Mouse (Mus musculus): ENCODE data around the gene Acvr1. TPM values are rescaled to one million over a fixed set of nuclear protein-coding genes. Genes with fewer than 3 reads are reported as not detected.
A peak's percentile ranks its signal among the peaks of the same experiment; 100 is the strongest.

Gene Acvr1
- polyA plus RNA-seq, 1 experiment from 2014 or later: 5.9 TPM

DNA sequence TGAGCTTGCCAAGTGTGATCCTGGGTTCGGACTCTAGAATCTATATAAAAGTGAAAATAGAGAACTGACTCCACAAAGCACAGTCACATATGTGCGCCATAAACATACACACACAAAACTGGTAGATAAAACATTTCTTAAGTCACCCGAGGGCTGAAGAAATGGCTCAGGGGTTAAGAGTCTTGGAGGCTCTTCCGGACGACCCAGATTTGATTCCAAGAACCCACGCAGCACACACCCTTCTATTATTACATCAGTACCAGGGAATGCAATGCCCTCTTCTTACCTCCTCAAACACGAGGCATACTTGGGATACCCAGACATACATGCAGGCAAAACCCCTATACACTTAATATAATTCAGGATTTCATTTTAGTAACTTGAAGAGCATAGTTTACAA, 97.1 kb downstream of the Acvr1 start, which contains the start of gene Gm17409:
Gene Gm17409 (plus strand): TSS at position 301 of the 400 bp plus-strand sequence.
- Histone ChIP-seq H3K4me2 (ENCODE audit: low read depth, low read length) (no peak within 1 kb of the TSS), H3K36me3 (ENCODE audit: control insufficient read depth, insufficient read depth, low read length) (peaks cover 40% of the 10 kb centered on the region), H3K9ac (ENCODE audit: low read length) (no peak within 1 kb of the TSS), H3K4me1 (ENCODE audit: control insufficient read depth, insufficient read depth, low read length) (no peaks in the 10 kb centered on the region), H3K27me3 (ENCODE audit: control insufficient read depth, insufficient read depth, low read length) (no peaks in the 10 kb centered on the region), H3K4me3 (replicated peaks; ENCODE audit: low read length) (no peak within 1 kb of the TSS), H3K9me3 (replicated peaks; ENCODE audit: control insufficient read depth, low read length) (no peaks in the 10 kb centered on the region), H3K27ac (ENCODE audit: low read length) (no peak within 1 kb of the TSS)
- no peak for ATAC-seq (ENCODE audit: insufficient read depth, low FRiP score)
- WGBS: 85% methylated on average over 7 of the region's 7 CpGs

DNA sequence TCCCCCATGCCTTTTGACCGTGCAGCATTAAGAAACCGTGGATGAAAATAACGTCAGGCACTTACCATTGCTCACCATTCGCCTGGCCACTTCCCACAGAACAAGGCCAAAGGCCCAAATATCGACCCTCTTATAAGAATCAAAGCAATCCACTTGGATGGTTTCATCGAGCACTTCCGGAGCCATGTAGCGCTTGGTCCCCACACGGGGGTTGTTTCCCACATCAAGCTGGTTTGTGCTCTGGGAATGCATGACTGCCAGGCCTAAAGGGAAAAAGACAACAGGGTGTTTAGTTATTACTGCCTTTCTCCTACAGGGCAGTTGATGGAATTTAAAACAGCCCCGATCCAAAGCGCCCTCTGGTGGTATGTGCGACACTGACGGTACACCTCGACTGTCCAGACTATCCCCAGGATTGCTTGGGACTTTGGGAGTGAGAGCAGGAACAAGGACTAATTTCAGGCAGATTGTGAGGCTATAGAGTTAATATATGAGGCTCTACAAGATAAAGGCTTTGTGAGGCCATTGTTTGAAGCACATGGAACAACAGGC, 108.1 kb downstream of the Acvr1 start:
- no peak for ATAC-seq (ENCODE audit: insufficient read depth, low FRiP score)
- WGBS: 87% methylated on average over 14 of the region's 14 CpGs
- H3K27ac ChIP-seq (ENCODE audit: low read length): no peak overlapping the region
- H3K4me3 ChIP-seq (replicated peaks; ENCODE audit: low read length): no peak overlapping the region
- no peak overlapping the region for H3K9ac ChIP-seq (ENCODE audit: low read length)
- peaks cover 34% of the 10 kb centered on the region for H3K36me3 ChIP-seq (ENCODE audit: control insufficient read depth, insufficient read depth, low read length)
- H3K4me2 ChIP-seq (ENCODE audit: low read depth, low read length): no peak overlapping the region
- H3K27me3 ChIP-seq (ENCODE audit: control insufficient read depth, insufficient read depth, low read length): no peaks in the 10 kb centered on the region
- H3K9me3 ChIP-seq (replicated peaks; ENCODE audit: control insufficient read depth, low read length): no peaks in the 10 kb centered on the region
- no peaks in the 10 kb centered on the region for H3K4me1 ChIP-seq (ENCODE audit: control insufficient read depth, insufficient read depth, low read length)

DNA sequence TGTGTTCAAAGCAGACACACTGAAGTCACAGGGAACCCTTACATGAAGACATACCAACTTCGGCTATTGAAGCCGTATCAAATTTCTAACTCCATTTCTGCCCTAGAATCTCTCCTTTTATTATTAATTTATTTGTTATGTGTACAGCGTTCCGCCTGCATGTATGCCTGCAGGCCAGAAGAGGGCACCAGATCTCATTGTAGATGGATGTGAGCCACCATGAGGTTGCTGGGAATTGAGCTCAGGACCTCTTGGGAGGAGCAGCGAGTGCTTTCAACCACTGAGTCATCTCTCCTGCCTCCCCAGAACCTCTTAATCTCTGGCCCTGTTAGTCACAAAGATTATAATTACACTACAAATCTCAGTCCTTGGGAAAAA, 109.5 kb downstream of the Acvr1 start:
- ATAC-seq (ENCODE audit: insufficient read depth, low FRiP score): no peak
- H3K4me1 ChIP-seq (ENCODE audit: control insufficient read depth, insufficient read depth, low read length): no peaks in the 10 kb centered on the region
- no peaks in the 10 kb centered on the region for H3K9me3 ChIP-seq (replicated peaks; ENCODE audit: control insufficient read depth, low read length)
- 95% methylated on average over 5 of the region's 5 CpGs for WGBS
- no peak overlapping the region for H3K9ac ChIP-seq (ENCODE audit: low read length)
- H3K4me2 ChIP-seq (ENCODE audit: low read depth, low read length): no peak overlapping the region
- no peak overlapping the region for H3K27ac ChIP-seq (ENCODE audit: low read length)
- H3K4me3 ChIP-seq (replicated peaks; ENCODE audit: low read length): no peak overlapping the region
- H3K27me3 ChIP-seq (ENCODE audit: control insufficient read depth, insufficient read depth, low read length): no peaks in the 10 kb centered on the region
- peaks cover 34% of the 10 kb centered on the region for H3K36me3 ChIP-seq (ENCODE audit: control insufficient read depth, insufficient read depth, low read length)

DNA sequence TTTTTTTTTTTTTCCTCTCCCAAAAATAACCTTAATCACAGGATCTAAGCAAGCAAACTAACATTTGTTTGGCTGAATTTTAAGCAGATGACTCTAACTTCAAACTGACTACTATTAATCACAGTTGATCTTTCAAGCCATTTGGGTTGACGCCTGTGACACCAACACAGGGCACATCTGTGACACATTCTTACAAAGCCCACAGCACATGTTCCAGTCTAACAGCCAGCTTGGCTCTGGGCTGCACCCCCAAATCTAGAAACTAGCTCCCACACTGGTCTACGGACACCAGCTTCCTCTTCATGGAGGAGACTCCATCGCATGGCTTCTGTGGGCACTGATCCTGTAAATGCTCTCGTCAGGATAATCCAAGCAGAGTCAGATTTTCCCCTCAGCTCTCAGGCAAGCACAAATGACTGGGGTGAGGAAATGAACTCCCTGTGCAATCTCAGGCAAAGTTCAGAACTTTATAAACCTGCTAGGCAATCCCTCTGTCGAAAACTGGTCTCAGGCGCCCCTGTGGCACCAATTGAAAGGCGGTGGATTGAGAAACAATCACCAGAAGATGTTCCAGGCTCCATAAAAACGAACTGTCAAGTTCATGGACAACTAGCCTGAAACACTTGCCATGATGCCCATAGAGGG, 110.0 kb downstream of the Acvr1 start:
- Histone ChIP-seq H3K27me3 (ENCODE audit: control insufficient read depth, insufficient read depth, low read length) (no peaks in the 10 kb centered on the region), H3K4me3 (replicated peaks; ENCODE audit: low read length) (no peak overlapping the region), H3K36me3 (ENCODE audit: control insufficient read depth, insufficient read depth, low read length) (peaks cover 29% of the 10 kb centered on the region), H3K9ac (ENCODE audit: low read length) (no peak overlapping the region), H3K4me2 (ENCODE audit: low read depth, low read length) (no peak overlapping the region), H3K27ac (ENCODE audit: low read length) (no peak overlapping the region), H3K4me1 (ENCODE audit: control insufficient read depth, insufficient read depth, low read length) (no peaks in the 10 kb centered on the region), H3K9me3 (replicated peaks; ENCODE audit: control insufficient read depth, low read length) (no peaks in the 10 kb centered on the region)
- ATAC-seq (ENCODE audit: insufficient read depth, low FRiP score): no peak
- 90% methylated on average over 8 of the region's 8 CpGs for WGBS

DNA sequence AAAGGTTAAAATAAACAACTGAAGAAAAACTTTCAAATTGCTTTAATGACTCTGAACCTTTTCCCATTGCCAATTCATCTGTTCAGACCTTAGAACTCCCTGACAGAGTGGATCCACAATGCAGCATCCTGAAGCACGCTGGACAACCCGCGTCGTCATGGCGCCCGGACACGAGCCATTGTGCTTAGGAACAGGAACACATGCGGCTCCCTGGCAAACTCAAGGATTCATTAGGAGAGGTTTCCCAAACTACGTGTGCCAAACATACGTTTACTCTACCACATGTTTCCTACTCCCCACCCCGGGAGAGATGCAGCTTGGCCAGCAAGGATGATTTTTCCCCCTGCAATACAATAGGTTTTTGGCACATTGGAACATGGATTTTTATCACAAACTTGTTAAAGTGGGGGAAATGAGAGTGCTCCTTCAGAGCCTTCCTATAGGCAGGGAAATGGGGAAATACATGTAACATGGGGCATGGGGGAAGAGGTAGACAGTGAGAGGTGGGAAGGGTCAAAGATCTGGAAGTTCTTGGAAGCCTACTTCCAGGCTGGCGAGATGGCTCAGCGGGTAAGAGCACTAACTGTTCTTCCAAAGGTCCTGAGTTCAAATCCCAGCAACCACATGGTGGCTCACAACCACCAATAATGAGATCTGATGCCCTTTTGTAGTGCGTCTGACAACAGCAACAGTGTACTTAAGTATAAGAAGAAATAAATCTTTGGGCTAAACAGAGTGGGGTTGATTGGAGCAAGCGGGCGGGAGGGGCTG, 112.7 kb downstream of the Acvr1 start:
- Histone ChIP-seq H3K27ac (ENCODE audit: low read length) (no peak overlapping the region), H3K36me3 (ENCODE audit: control insufficient read depth, insufficient read depth, low read length) (peaks cover 23% of the 10 kb centered on the region), H3K4me1 (ENCODE audit: control insufficient read depth, insufficient read depth, low read length) (no peaks in the 10 kb centered on the region), H3K27me3 (ENCODE audit: control insufficient read depth, insufficient read depth, low read length) (no peaks in the 10 kb centered on the region), H3K9me3 (replicated peaks; ENCODE audit: control insufficient read depth, low read length) (no peaks in the 10 kb centered on the region), H3K9ac (ENCODE audit: low read length) (no peak overlapping the region), H3K4me3 (replicated peaks; ENCODE audit: low read length) (no peak overlapping the region), H3K4me2 (ENCODE audit: low read depth, low read length) (no peak overlapping the region)
- no peak for ATAC-seq (ENCODE audit: insufficient read depth, low FRiP score)
- 90% methylated on average over 16 of the region's 16 CpGs for WGBS

DNA sequence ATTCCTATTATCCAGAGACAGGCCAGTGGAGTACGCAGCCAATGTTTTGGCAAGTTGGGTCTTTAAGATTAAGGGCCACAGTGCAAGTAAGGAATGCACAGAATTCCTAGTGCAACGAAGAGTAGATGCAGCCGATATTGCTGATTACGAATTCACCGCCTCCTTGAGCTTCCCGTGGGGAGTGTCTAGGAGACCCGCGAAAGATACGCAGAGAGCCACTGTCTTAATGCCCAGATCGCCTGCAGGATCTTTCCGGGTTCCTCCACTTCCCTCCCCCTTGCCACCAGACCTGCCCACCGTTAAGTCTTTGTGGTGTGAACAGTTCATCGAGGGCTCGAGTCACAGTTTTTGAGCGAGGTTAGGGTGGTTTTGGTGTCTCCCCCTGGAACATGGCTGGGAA, 120.0 kb downstream of the Acvr1 start:
- H3K27ac ChIP-seq (ENCODE audit: low read length): no peak overlapping the region
- ATAC-seq (ENCODE audit: insufficient read depth, low FRiP score): no peak
- no peaks in the 10 kb centered on the region for H3K4me1 ChIP-seq (ENCODE audit: control insufficient read depth, insufficient read depth, low read length)
- WGBS: 91% methylated on average over 15 of the region's 15 CpGs
- H3K4me3 ChIP-seq (replicated peaks; ENCODE audit: low read length): no peak overlapping the region
- H3K27me3 ChIP-seq (ENCODE audit: control insufficient read depth, insufficient read depth, low read length): no peaks in the 10 kb centered on the region
- no peaks in the 10 kb centered on the region for H3K9me3 ChIP-seq (replicated peaks; ENCODE audit: control insufficient read depth, low read length)
- H3K36me3 ChIP-seq (ENCODE audit: control insufficient read depth, insufficient read depth, low read length): peaks cover 16% of the 10 kb centered on the region
- H3K4me2 ChIP-seq (ENCODE audit: low read depth, low read length): no peak overlapping the region
- no peak overlapping the region for H3K9ac ChIP-seq (ENCODE audit: low read length)

DNA sequence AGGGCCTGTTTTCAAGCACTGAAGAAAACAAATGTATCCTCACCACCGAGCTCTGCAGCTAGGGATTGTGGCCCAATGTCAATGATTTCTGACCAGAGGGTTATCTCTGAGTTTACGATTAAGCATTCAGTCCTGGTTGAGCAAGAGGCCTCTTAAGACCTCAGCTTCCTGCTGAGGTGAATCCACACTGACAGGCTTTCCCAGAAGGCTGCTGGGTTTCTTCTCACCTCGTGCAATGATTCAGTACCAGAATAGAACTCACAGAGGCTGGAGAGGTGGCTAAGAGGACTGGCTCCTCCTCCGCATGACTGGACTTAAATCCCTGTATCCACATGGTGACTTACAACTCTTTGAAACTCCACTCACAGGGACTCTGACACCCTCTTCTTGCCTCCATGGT, 123.8 kb downstream of the Acvr1 start:
- Histone ChIP-seq H3K36me3 (ENCODE audit: control insufficient read depth, insufficient read depth, low read length) (peaks cover 15% of the 10 kb centered on the region), H3K27me3 (ENCODE audit: control insufficient read depth, insufficient read depth, low read length) (no peaks in the 10 kb centered on the region), H3K9ac (ENCODE audit: low read length) (no peak overlapping the region), H3K4me1 (ENCODE audit: control insufficient read depth, insufficient read depth, low read length) (no peaks in the 10 kb centered on the region), H3K4me2 (ENCODE audit: low read depth, low read length) (no peak overlapping the region), H3K27ac (ENCODE audit: low read length) (no peak overlapping the region), H3K4me3 (replicated peaks; ENCODE audit: low read length) (no peak overlapping the region), H3K9me3 (replicated peaks; ENCODE audit: control insufficient read depth, low read length) (no peaks in the 10 kb centered on the region)
- WGBS: 72% methylated on average over 4 of the region's 4 CpGs
- ATAC-seq (ENCODE audit: insufficient read depth, low FRiP score): no peak

DNA sequence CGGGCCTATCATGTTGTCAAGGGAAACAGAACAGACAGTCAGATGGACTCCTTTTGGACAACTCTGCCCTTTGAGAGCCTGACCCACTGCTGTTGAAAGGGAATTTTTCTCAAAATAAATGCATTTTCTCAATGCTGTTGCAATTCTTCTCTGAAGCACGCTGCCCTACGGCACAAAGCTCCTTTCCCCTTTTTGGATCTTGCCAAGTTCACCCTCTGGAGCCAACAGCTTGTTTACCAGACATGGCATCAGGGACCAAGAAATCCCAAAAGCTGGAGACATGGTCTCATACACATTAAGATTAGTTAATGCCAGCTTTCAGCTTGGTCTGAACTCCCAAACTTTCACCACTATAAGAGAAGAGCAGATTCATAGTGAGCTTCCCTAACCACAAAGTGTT, 130.0 kb downstream of the Acvr1 start:
- WGBS: 87% methylated on average over 3 of the region's 3 CpGs
- Histone ChIP-seq H3K9ac (ENCODE audit: low read length) (no peak overlapping the region), H3K27me3 (ENCODE audit: control insufficient read depth, insufficient read depth, low read length) (no peaks in the 10 kb centered on the region), H3K36me3 (ENCODE audit: control insufficient read depth, insufficient read depth, low read length) (no peaks in the 10 kb centered on the region), H3K9me3 (replicated peaks; ENCODE audit: control insufficient read depth, low read length) (no peaks in the 10 kb centered on the region), H3K4me1 (ENCODE audit: control insufficient read depth, insufficient read depth, low read length) (no peaks in the 10 kb centered on the region; the same call in 1 of the 2 replicates), H3K4me2 (ENCODE audit: low read depth, low read length) (no peak overlapping the region), H3K27ac (ENCODE audit: low read length) (no peak overlapping the region), H3K4me3 (replicated peaks; ENCODE audit: low read length) (no peak overlapping the region)
- ATAC-seq (ENCODE audit: insufficient read depth, low FRiP score): no peak

DNA sequence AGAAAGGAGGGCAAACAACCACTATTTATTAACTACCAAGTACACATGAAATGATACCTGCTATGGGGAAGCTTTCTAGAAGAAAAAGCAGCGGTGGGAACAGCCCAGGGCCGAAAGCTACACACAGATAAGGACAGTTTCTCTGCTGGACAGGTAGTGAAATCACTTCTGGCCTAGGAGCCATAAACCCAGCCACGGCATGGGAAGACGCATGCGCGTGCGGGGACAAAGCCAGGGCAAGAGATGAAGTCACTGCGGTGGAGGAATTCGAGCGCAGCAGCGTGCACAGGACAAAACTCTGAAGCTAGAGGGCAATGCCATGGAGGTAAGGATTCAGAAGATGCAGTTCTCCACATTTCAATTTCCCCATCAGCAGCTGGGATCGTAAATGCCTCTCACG, 131.4 kb downstream of the Acvr1 start:
- Histone ChIP-seq H3K9me3 (replicated peaks; ENCODE audit: control insufficient read depth, low read length) (no peaks in the 10 kb centered on the region), H3K27ac (ENCODE audit: low read length) (peak overlapping the region; percentile 51; the same call in 1 of the 2 replicates), H3K36me3 (ENCODE audit: control insufficient read depth, insufficient read depth, low read length) (no peaks in the 10 kb centered on the region), H3K4me1 (ENCODE audit: control insufficient read depth, insufficient read depth, low read length) (no peaks in the 10 kb centered on the region; the same call in 1 of the 2 replicates), H3K4me2 (ENCODE audit: low read depth, low read length) (no peak overlapping the region), H3K4me3 (replicated peaks; ENCODE audit: low read length) (no peak overlapping the region), H3K27me3 (ENCODE audit: control insufficient read depth, insufficient read depth, low read length) (no peaks in the 10 kb centered on the region), H3K9ac (ENCODE audit: low read length) (no peak overlapping the region)
- ATAC-seq (ENCODE audit: insufficient read depth, low FRiP score): no peak
- 87% methylated on average over 13 of the region's 13 CpGs for WGBS
